Mouse (Mus musculus) fat pad, adult 2 months (tissue): Measurements from ENCODE around the gene Ngdn.
"Not testable (repeated sequence)": the region's sequence is repeated elsewhere in the genome, so short reads cannot be mapped to it uniquely, and the experiment has no call there.

Experiments used
- DNase-seq: peaks from one replicate; pipeline ENCODE4 v3.0.0-alpha.2; 2011; ENCODE audit warnings: low read depth, low spot score; ENCODE audit errors: extremely low read depth

Ngdn gene

DNA sequence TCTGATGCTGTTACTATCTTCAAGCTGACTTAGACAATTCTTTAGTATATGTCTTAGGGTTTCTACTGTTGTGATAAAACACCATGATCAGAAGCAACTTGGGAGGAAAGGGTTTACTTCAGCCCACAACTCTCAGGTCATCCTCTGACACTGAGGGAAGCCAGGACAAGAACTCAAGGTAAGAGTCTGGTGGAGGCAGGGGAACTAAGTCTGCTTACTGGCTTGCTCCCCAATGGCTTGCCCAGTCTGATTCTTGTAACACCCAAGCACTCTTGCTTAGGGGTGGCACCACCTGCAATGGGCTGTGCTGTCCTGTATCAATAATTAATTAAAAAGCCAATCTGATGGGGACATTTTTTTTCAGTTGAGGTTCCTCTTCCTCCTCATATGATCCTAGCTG, 16.6 kb upstream of the Ngdn start:
- no peak for DNase-seq

DNA sequence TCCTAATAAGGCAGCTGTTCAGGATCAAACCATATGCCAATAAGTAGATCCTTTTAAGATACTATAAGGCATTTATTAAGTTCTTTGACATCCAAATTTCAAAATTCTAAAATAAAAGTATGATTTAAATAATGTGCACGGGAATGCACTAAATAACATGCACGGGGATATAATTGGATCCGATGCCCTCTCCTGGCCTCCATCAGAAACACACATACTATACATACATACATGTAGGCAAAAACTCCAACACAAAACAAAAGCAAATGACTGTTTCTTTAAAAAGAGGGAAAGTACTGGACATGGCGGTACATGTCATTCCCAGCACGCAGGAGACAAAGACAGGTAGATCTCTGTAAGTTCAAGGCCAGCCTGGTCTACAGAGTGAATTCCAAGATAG, 15.4 kb upstream of the Ngdn start:
- not testable (repeated sequence) for DNase-seq

DNA sequence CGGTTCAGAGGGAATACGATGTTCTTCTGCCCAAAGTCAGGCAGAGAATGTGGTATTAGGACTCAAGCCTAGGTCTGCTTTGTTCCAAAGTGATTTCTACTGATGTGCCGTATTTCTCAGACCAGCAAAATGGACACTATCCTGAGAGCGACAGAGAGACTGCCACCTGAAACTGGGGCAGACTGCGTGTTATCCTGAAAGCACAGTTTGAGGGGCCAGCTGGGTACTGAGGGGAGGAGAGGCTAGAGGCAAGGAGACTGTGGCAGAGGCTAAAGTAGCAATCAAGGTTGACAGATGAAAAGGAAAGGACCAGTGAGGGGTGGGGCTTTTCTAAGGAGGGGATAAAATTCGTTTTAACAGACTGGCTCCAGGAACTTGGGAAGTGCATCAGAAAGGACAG, 14.4 kb upstream of the Ngdn start:
- DNase-seq = no peak

DNA sequence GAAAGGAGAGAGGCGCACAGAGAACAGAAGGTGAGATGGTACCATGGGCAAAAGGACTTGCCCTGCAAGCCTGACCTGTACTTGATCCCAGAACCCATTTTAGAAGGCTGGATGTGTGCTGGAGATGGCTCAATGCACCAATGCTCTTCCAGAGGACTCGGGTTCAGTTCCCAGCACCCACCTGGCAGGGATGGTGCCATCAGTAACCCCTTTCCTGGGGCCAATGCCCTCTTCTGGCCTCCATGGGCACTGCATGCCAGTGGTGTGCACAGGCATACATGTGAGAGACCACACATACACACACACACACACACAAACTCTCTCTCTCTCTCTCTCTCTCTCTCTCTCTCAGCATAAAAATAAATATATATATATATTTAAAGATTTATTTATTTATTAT, 13.8 kb upstream of the Ngdn start:
- no peak for DNase-seq

DNA sequence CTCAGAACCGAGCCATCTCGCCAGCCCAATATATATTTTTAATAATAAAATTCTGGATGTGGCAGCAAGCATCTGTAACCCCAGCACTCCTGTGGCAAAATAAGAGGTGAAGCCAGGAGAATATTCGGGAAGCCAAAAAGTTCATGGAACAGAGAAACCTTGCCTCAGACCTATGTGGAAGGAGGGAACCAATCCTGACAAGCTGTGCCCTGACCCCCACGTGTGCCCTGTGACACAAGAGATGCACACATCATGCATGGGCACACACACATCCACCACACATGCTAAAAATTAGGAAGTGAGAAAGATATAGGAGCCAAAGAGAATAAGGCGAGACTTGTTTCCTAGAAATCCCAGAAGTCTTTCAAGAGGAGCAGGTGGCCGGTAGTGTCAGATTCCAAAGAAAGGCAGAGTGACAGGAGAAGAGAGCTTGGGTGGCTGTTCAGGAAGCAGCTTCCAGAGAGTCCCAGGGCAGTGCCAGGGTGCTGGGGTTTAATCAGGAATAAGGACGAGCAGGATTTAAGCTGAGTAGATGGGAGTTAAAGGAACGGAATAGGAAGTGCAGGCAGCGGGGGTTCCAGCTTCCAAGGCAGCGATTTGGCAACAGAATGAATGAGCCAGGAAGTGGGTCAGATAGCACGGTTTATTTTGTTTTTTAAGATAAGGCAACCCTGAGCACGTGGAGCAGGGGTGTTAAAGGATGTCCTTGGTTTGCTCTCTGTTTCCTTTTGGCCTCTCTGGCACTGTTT, 13.1 kb upstream of the Ngdn start:
- DNase-seq = no peak

DNA sequence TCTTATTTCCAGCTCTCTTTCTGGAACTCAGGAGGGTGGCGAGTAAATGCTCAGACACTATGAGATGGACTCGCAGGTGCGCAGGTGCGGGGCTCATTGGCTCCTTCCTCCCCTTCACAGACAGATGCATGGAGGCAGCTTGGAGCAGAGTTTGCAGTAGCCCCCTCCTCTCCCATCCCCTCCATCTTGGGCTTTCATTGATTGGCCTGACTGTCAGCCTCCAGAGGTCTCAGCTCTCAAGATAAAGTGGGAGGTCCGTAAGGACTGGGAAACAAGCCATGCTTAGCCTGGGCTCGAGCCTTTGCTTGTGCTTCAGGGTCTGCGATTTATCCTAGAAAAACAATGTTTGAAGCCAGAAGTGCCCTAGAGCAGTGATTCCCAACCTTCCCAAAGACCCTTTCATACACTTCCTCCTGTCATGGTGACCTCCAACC, 12.6 kb upstream of the Ngdn start:
- no peak for DNase-seq

DNA sequence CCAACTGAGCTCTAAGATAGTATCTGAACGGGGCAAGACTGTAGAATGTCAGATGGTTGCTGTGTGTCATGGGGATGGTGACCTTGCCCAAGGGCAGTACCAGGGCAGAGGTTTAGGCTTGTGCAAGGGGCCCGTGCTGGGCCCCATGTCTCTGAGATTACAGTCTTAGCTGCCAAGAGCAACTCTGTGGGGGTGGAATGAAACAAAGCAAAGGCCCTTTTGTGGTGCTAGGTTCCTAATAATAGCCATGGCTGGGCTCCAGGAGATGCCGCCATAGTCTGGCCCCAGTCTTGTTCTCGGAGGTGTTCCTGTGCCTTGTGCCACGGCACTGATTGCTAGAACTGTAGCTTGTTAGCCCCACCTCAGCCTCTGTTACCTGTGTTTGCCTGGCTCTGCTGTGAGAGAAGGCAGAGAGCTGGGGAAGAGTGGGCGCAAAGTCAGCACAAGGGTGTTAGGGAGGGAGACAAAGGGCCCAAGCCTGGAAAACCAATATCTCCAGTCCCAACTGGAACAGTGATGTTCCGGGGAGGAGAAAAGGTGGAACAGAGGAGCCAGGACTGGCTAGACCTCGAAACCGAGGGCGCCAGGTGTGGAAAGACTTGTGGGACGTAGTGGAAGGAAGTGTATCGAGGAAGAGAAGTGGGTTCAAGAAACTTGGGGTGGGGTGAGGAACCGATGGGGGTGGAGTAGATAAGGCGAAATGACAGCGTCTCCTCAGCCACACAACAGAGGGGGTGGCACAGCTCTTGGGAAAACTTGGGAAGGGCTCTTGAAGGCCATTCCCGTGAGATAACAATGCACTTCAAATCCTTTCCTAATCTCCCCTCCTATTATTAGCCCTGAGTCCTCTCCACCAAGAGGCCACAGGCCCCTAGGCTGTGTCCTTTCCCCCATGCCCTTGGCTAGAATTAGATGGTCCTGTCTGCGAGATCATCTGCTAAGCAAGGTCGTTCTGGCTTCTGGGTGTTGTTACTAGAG, 11.1 kb upstream of the Ngdn start:
- peak; percentile 93 for DNase-seq

DNA sequence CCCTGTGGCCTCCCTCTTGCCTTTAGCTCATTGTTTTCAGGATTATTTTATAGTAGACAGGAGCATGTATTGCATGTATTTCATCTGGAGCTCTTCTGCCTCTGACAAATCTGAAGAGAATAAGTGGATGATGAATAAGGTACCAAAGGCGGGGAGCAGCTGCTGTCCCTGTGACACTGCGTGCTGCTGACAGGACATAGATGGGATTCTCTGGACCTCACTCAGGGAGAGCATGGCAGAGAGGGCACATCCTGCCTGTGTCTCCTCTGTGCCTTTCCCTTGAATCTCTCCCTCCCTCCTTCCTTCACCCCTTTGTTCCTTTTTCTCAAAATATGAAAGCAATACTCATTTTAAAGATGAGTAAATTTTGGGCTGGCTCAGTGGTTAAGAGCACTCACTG, 9.7 kb upstream of the Ngdn start:
- no peak for DNase-seq

DNA sequence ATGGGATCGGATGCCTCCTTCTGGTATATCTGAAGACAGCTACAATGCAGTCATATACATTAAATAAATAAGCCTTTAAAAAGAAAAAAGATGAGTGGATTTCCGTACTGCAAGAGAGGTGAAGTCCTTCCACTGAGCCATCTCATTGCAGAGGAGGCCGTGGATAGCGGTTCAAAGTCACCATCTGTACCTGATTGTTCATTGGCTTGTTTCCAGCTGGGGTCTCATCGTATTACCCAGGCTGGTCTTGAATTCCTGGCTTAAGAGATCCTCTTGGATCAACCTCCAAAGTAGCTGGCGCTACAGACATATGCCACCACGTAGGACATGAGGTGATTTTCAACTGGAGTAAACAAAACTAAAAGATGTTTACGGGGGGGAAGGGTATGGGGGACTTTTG, 9.3 kb upstream of the Ngdn start:
- DNase-seq = no peak

DNA sequence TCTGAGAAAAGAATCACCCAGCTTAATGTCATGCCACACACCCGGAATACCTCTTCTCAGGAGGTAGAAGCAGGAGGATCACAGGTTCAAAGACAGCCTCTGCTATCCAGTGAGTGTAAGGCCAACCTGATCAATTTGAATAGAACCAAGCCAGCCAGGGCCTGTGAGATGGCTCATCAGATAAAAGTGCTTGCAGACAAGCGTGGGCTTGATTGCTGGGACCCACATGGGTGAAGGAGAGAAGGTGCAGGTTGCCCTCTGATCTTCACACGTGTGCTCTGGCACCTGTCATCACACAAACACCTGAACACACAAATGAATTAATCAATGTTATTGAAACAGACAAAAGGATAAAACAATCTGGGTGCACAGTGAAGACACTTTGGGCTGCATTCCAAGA, 8.7 kb upstream of the Ngdn start:
- DNase-seq = no peak

DNA sequence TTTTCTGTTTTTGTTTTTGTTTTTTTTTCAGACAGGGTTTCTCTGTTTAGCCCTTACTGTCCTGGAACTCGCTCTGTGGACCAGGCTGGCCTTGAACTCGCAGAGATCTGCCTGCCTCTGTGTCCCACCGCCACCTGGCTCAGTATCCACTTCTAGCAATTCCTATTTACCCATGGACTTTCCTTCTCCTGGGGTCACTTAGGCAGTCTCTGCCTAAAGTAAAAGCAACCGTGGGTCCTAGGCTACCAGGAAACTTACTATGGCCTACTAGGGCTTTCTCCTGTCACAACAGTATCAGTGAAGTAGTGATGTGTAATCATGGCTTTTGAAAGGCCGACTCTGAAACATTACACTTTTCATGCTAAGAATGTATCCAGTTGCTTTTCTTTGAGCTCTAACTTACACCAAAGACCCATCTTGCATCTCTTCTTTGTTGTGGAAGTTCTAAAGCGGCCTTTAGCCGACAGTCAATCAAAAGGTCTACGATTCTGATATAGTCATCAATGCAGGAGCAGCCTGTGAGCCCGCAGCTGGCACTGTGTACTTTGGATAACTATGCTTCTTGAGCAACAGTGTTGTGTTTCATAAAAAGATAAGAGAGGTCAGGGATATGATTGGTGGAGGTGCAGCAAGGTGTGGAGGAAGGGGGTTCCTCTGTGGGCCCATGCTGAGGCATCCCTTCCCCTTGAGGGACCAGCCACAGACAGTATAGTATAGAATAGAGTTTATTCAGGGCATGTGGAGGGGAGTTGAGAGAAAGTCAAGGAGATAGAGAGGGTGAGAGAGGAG, 7.9 kb upstream of the Ngdn start:
- DNase-seq = no peak

DNA sequence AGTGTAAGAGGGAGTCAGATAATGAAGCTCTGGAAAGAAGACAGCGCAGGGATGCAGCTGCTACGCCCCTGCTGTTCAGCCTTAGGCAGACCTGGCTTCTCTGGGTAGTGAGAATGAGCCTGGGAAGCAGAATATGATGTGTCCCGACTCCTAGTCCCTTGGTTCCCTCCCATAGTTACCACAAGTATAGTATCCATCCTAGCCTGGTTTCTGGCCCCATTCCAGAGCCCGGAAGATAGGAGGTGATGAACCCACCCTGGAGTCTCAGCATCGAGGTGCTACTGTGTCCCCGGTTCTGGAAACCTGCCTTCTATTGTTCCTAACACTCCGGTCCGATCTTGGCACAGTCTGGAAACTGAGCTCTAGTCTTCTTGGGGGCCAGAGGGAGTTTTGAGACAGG, 6.8 kb upstream of the Ngdn start:
- DNase-seq = no peak

DNA sequence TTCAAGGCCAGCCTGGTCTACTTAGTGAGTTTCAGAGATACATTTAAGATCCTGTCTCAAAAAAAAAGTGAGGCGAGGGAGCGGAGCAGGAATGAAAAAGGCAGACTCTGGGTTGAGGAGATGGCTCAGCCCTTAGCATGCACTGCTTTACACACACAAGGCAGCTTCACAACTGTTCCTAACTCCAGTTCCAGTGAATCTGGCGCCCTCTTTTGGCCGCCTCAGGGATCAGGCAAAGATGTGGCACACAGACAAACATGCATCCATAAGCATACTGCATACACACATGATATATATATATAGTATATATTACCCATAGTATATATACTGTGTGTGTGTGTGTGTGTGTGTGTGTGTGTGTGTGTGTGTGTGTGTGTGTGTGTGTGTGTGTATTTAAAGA, 4.1 kb upstream of the Ngdn start:
- no peak for DNase-seq

DNA sequence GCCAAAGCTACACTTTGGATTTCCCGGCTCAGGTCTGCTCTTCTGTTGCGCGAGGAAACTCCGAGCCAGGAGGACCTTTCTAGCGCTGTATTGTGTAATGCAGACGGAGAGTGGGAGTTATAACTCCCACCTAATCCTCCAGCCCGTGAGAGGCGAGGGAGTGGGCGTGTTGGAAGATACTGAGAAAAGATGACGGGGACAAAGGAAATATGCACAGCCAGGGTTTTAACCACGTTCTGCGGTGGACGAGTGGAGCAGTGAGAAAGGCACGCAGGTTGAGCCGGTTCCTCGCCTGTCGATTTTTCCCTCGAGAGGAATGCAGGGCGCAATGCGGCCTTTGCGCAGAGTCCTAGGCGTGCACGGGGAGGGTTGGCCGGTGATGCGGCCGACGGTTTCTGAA, 663 bp upstream of the Ngdn start:
- DNase-seq = peak; percentile 39

DNA sequence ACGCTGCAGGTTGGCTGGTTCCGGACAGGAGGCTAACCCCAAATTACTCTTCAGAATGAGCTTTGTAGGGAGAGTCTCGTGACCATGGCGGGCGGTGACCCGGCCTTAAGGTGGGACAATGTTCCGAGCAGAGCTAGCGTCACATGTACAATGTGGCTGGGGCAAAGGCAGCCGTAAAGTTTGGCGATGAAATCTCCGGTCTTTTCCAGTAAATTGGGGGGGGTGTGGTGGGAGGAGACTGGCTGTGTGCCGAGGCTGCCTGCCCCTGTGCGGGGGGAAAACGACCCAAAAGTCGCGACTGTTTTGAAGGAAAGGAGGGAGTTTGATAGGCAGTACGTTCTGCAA, 485 bp downstream of the Ngdn start:
- no peak for DNase-seq

DNA sequence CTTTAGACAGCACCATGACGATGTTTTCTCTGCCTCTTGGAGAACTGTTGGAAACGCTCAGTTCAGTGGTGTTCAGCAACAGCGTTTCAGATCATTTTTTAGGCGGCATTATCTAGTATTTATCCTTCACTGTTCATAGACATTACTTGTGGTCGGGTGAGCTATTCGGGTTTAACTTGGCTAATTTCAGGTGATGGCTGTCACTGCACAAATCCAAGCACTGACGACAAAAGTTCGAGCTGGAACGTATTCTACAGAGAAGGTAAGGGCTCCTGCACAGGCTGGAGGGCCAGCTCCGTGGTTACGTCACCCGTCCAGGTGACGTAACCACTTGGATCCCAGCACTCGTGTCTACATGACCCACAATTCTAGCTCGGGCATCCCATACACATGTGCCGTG, 1.6 kb downstream of the Ngdn start:
- DNase-seq = no peak

DNA sequence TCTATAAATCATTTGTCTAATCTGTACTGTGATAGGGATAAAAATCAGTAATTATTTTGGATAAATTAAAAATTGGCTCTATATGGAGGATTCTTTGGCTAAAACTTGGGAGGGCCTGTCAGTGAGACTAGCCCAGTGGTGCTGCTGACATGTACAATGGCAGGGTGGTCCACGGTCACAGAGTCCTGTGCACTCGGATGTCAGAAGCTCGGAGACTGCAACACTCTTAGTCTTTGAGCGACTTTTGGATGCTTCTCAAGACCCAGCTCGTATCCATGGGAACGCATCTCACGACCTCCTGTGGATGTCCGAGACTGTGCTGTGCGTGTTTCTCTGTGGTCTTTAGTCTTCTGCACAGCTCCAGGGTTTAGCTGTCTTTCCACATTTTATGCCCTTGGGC, 5.1 kb downstream of the Ngdn start:
- DNase-seq = no peak

DNA sequence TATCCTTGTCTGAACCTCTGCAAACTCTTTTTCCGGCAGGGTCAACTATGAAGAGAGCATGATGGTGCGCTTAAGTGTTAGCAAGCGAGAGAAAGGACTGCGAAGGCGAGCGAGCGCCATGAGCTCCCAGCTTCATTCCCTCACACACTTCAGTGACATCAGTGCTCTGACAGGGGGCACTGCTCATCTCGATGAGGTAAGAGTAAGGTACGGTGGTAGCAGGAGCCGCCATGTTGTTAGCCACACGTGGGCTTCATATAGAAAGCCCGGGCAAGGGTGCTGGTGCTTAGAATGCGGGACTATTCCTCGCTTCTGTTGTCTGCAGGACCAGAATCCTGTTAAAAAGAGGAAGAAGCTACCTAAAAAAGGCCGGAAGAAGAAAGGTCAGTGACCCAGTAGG, 7.8 kb downstream of the Ngdn start:
- DNase-seq = no peak

DNA sequence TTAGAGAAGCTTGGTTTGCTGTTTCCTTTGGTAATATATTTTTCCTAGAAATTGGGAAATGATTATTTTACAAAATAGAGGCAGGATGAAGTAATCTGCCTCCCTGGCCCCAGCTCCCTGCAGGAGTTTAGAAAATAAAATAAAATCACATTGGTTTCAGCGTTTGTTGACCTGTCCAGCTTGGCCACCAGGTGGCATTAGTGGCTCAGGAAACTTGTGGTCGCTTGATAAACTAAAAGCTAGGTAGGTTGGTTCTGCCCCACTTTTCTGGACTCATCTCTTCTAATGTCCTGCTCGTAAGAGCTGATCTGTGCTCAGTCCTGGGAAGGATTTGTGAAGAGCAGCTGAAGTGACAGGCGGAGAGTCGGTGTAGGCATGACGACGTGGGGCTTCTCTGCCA, 9.0 kb downstream of the Ngdn start:
- no peak for DNase-seq

DNA sequence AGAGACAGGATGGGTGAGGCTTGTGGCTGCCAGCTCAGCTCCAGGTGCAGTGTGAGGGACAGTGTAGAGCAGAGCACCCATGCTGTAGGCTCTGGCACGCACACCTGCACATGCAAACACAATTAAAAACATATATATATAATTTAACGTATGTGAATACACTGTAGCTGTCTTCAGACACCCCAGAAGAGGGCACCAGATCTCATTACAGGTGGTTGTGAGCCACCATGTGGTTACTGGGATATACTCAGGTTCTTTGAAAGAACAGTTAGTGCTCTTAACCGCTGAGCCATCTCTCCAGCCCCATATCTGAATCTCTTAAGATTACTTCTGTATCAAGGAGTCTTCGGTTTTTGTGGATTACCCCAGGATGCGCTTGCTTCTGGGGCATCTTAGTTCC, 10.3 kb downstream of the Ngdn start:
- DNase-seq = no peak

DNA sequence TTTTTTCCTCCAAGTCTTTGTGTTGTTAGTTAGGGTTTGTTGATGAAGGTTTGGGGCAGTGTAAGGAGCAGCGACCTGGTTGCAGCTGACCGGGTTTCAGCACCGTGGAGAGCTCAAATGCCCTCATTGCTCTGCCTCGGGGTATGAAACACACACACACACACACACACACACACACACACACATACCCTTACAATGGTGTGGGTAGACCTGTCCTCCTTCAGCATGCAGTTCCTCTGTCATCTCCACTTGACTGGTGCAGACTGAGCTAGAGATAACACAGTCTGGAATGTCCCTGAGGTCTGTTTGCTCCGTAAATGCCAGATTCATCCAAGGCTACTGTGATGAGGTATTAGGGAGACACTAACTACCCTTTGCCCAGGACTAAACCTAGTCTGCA, 12.0 kb downstream of the Ngdn start:
- DNase-seq = no peak

DNA sequence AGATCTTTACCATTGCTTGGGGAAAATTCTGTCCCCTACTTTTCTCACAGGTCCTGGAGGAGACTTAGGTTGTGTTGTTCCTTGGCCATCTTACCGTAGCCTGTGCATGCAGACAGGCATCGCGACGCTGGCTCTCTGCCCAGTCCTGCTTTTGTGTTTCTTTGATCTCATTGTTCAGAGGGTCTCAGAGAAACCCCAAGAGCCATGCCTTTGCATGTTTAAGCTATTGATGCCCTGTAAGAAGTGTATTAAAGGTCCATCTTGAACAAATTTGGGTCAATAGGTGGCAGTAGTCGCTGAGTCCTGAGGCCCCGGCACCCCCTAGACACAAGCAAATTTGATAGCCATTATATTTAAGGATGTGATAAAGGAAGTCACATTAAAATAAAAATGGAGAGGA, 12.4 kb downstream of the Ngdn start:
- no peak for DNase-seq
